Mouse (Mus musculus): Measurements from ENCODE around the gene Eml2.

Gene Eml2

GRCm38 (mm10) chr7:19235092-19235671 is 59.0 kb downstream of the Eml2 start:
- no peak for DNase-seq

GRCm38 (mm10) chr7:19236411-19236810 is 60.2 kb downstream of the Eml2 start:
- DNase-seq = no peak

- DNase-seq = no peak
These were observed 62.1 kb downstream of the Eml2 start for GRCm38 (mm10) chr7:19238344-19238743.

- DNase-seq = peak; percentile 94
These were observed 63.2 kb downstream of the Eml2 start for GRCm38 (mm10) chr7:19239423-19239822.

- no peak for DNase-seq
These were observed 63.8 kb downstream of the Eml2 start for GRCm38 (mm10) chr7:19239986-19240385.

GRCm38 (mm10) chr7:19240905-19241463 is 64.8 kb downstream of the Eml2 start:
- no peak for DNase-seq

- DNase-seq = no peak
These were observed 65.8 kb downstream of the Eml2 start for GRCm38 (mm10) chr7:19242005-19242404.

- DNase-seq = peak; percentile 41
These were observed 67.6 kb downstream of the Eml2 start for GRCm38 (mm10) chr7:19243858-19244257.

- DNase-seq = no peak
These were observed 68.9 kb downstream of the Eml2 start for GRCm38 (mm10) chr7:19245083-19245482.

- no peak for DNase-seq
These were observed 70.6 kb downstream of the Eml2 start for GRCm38 (mm10) chr7:19246855-19247254.

- no peak for DNase-seq
These were observed 71.3 kb downstream of the Eml2 start for GRCm38 (mm10) chr7:19247511-19247910.

- no peak for DNase-seq
These were observed 75.9 kb downstream of the Eml2 start for GRCm38 (mm10) chr7:19252078-19252477.

- DNase-seq = no peak
These were observed 77.2 kb downstream of the Eml2 start for GRCm38 (mm10) chr7:19253437-19253836.

- no peak for DNase-seq
These were observed 79.2 kb downstream of the Eml2 start for GRCm38 (mm10) chr7:19255395-19255794.

All from right cerebral cortex, postnatal 14 days (tissue).